Mouse (Mus musculus) ZHBTc4 (cell line): Measurements from ENCODE around the gene Gpr119.

Experiments
- DNase-seq: peaks from one replicate; pipeline ENCODE4 v3.0.0-alpha.2; 2011; ENCODE audit warnings: low read depth, low spot score

Gene Gpr119

DNA sequence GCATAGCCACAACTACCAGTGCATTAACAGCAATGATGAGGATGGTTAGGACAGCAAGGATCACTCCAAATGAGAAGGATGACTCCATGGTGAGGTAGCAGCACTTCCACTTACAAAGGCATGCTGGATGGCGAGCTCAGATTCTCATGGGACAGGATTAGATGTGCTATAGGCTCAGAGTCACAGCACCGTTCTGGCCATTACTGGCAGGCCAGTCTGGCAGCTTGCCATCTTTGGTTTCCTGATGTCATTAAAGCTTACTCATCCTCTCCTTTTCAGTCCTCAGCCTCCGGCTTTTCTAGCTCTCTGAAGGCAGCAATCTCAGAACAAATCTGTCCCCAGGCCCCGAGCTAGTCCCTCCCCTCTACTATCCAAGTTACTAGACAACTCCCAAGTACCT is at the start of gene Gpr119:
TSS of gene Gpr119 (minus strand) at position 308 of the 400 bp plus-strand sequence.
- no peak for DNase-seq

GRCm38 (mm10) chrX:48712846-48713245 is 38.6 kb upstream of the Gpr119 start:
- no peak for DNase-seq

- peak; percentile 56 for DNase-seq
These were observed 35.4 kb upstream of the Gpr119 start for GRCm38 (mm10) chrX:48709701-48710100.

GRCm38 (mm10) chrX:48694864-48695371 is 20.6 kb upstream of the Gpr119 start, which contains the start of gene Rbmx2:
Gene Rbmx2, plus strand, starts transcription at chrX:48695004.
- peak; percentile 96 for DNase-seq

- no peak for DNase-seq
These were observed 20.2 kb upstream of the Gpr119 start for GRCm38 (mm10) chrX:48694460-48694859.

DNA sequence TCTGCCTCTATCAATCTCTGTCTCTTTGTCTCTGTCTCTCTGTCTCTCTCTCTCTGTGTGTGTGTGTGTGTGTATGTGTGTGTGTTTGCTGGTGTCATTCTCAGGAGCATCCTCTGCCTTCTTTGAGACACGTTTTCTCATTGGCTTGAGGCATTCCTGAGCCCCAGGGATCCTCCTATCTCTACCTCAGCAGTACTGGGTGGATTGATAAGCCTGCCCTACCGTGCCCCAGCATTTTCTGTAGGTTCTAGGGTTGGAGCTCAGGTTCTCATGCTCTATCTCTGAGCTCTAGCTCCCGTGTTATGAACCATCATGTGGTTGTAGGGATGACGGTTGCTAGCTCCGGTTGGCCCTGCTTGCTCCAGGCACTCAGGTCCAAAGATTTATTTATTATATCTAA is 9.6 kb upstream of the Gpr119 start:
- DNase-seq: no peak

GRCm38 (mm10) chrX:48683451-48683850 is 9.2 kb upstream of the Gpr119 start:
- DNase-seq: peak; percentile 60

DNA sequence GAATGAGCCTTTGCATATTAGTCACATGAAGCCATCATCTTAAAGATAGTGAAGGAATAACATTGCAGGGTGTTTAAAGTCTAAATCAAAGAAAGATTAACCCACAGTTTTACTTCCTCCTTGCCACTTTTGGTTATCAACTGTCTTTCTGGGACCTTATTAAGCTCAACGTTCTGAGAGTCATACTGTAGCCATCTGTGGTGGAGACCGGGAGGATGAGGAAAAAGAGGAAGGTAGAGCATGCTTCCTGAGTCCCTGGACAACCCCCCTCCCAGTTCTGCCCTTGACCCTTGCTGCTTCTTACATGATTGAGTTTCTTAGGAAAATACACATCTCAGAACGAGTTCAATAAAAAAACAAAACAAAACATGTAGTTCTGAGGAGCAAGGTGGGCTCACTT is 2.6 kb downstream of the Gpr119 start:
- no peak for DNase-seq

- peak; percentile 64 for DNase-seq
These were observed 4.7 kb downstream of the Gpr119 start for GRCm38 (mm10) chrX:48669588-48669987.

DNA sequence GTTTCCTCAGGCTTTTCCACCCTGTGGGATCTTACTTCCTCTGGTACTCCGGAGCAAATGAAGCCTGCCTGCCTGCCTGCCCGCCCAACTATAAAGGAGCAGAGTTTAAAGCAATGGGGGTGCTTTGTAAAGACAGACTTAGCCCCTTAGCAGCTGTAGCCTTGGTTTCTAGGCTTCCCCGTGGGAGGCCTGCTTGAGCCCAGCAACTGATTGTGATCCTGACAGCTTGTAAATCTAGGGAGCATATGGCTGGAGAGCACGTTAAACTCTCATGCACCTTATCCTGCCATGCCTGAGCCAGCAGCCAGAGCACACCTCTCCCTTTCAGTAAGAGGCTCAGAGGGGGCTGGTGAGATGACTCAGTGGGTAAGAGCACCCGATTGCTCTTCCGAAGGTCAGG is 7.5 kb downstream of the Gpr119 start:
- DNase-seq: no peak

- DNase-seq: peak; percentile 42
These were observed 30.2 kb downstream of the Gpr119 start for GRCm38 (mm10) chrX:48644122-48644521.

GRCm38 (mm10) chrX:48637032-48637431 is 37.2 kb downstream of the Gpr119 start:
- peak; percentile 42 for DNase-seq

GRCm38 (mm10) chrX:48624054-48624420 is 50.2 kb downstream of the Gpr119 start:
- no peak for DNase-seq

DNA sequence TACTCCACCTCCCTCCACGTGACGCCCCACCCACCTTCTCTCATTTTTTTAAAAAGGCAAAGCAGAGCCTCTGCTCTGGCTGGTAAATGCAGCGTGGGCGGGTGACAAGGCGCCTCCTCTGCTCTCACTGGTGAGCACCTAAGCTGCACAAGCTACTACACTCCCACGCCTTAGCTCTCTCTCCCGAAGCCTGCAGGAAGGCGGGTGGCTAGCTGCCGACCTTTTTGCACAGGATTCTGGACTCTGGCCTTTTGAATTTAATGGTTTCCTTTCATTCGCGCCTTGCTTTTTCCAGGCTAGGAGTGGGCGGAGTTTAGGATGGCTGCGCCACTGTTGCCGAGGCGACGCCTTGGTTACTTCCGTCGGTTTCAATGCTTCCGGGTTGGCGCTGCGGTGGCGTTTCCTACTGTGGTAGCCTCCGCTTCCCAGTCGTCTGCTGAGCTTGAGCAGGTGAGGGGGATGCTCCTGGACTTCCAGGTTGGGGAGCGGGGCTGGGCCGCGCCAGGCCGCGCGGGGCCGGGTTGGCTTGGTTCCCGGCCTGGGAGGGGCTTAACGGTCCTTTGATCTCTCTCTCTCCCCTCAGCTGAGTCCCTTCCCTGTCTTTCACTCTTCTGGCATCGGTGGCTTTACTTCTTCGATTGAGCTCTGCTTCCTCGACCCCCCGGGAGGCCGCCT is 50.8 kb downstream of the Gpr119 start, which contains the start of gene Slc25a14:
TSS of gene Slc25a14 (plus strand) at position 35 of the 675 bp plus-strand sequence.
- peak; percentile 92 for DNase-seq

- DNase-seq: no peak
These were observed 51.3 kb downstream of the Gpr119 start for GRCm38 (mm10) chrX:48623049-48623378.
